In the genomic region with DNA sequence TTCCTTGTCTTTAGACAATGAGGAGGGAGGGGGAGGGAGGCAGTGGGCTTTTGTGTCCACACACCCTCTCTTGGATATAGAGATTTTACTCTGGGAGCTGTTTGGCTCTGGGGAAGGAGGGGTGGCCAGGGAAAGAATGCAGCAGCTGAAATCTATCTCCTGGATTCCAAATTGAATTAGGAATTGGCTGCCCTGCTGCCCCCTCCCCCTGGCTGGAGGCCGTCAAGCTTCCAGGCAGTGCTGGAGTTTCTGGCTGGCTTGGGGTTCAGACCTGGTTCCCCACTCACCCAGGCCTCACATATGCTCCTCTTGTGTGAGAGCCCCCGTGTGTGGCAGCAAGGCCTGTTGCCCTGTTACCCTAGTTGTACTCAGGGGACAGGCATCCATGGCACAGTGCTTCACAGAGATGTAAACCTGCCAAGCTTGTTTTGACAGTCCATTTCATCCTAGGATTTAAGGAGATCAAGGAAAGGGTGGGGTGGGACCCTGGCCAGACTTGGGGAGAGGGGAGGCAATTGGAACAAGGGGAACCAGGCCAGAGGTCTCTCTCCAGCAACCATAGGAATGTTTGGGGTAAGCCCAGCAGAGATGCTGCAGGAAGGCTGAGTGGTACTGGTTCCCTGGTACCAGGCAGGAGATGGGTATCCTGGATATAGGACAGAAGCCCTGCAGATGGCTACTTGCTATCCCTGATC, we compare ENCODE assay signal across 10 mouse cellular contexts. TPM values are rescaled to one million over a fixed set of nuclear protein-coding genes. Genes with fewer than 3 reads are reported as not detected.
DNase-seq lines count a peak whose midpoint lies in the region; ATAC-seq and TF ChIP-seq lines count a peak whose summit lies in the region.
"Had no signal": no experiment of that assay in that cellular context is flagged by ENCODE, and none has a peak within 500 bp of the region (broad histone marks: within the 10 kb centered on the region; RNA-seq: fewer than 3 reads in every experiment).

No protein-coding gene starts in this region.

- peak overlapping the region; percentile 52 for H3K27ac ChIP-seq in intestine, embryonic 14.5 days (ENCODE audit: low read depth)
- H3K27ac ChIP-seq in intestine, postnatal 0 days (ENCODE audit: low read depth, low read length): no peak overlapping the region
- peak overlapping the region; percentile 45; the same call in 1 of the 2 replicates for H3K27ac ChIP-seq in embryonic fibroblast, embryonic 13.5 days (ENCODE audit: insufficient read depth, low read length)
- H3K27ac ChIP-seq in lung, embryonic 16.5 days (ENCODE audit: low read length): peak overlapping the region; percentile 73
- H3K27ac ChIP-seq: hindbrain, embryonic 15.5 days had no signal

- no peak; the same call in 1 of the 2 replicates for TF ChIP-seq POLR2A in embryonic fibroblast, embryonic 13.5 days (IDR thresholded peaks at IDR 0.05; ENCODE audit: low read depth, low read length)

- peaks cover 25% of the 10 kb centered on the region for H3K36me3 ChIP-seq in intestine, embryonic 14.5 days (ENCODE audit: control insufficient read depth, insufficient read depth, low read length)
- H3K36me3 ChIP-seq in intestine, postnatal 0 days (ENCODE audit: control insufficient read depth, insufficient read depth): peaks cover 21% of the 10 kb centered on the region
- H3K36me3 ChIP-seq in lung, embryonic 16.5 days (ENCODE audit: control insufficient read depth, insufficient read depth, low read length): peaks cover 12% of the 10 kb centered on the region

- peak; percentile 49 to 61 for DNase-seq in cerebellum, postnatal 10 days
- no peak for DNase-seq in cerebellum, adult 11 months
- DNase-seq in intestine, embryonic 14.5 days (ENCODE audit: low spot score): no peak
- no peak for DNase-seq in frontal cortex, postnatal 10 days (ENCODE audit: low spot score in 2 of 2)
- DNase-seq in thymus, postnatal 14 days: no peak

- H3K4me1 ChIP-seq in intestine, embryonic 14.5 days (replicated peaks; ENCODE audit: control insufficient read depth, insufficient read depth, low read length): peaks cover 75% of the 10 kb centered on the region
- H3K4me1 ChIP-seq in intestine, postnatal 0 days (replicated peaks; ENCODE audit: control insufficient read depth, insufficient read depth, low read length): peaks cover 22% of the 10 kb centered on the region; the same call in 1 of the 2 replicates
- peaks cover 4% of the 10 kb centered on the region for H3K4me1 ChIP-seq in embryonic fibroblast, embryonic 13.5 days (ENCODE audit: control insufficient read depth, insufficient read depth, low read length)
- peaks cover 71% of the 10 kb centered on the region for H3K4me1 ChIP-seq in lung, embryonic 16.5 days (replicated peaks; ENCODE audit: control insufficient read depth, insufficient read depth, low read length)

- no peak overlapping the region for H3K9ac ChIP-seq in intestine, embryonic 14.5 days (ENCODE audit: low read length)
- no peak overlapping the region for H3K9ac ChIP-seq in intestine, postnatal 0 days (ENCODE audit: low read depth, low read length)
- H3K9ac ChIP-seq in lung, embryonic 16.5 days (ENCODE audit: low read length): no peak overlapping the region; the same call in 1 of the 2 replicates
- H3K9ac ChIP-seq: hindbrain, embryonic 15.5 days had no signal

- H3K4me2 ChIP-seq in intestine, embryonic 14.5 days (ENCODE audit: low read length): no peak overlapping the region
- no peak overlapping the region for H3K4me2 ChIP-seq in intestine, postnatal 0 days (replicated peaks; ENCODE audit: low read depth)
- no peak overlapping the region for H3K4me2 ChIP-seq in lung, embryonic 16.5 days (ENCODE audit: low read depth, low read length)
- H3K4me2 ChIP-seq: hindbrain, embryonic 15.5 days had no signal

- 32% methylated on average over 2 of the region's 2 CpGs for WGBS in intestine, embryonic 14.5 days
- 43% methylated on average over 2 of the region's 2 CpGs for WGBS in intestine, postnatal 0 days
- 37% methylated on average over 2 of the region's 2 CpGs for WGBS in lung, embryonic 16.5 days

- H3K27me3 ChIP-seq in intestine, embryonic 14.5 days (replicated peaks; ENCODE audit: control insufficient read depth, insufficient read depth, low read length): no peaks in the 10 kb centered on the region
- H3K27me3 ChIP-seq in intestine, postnatal 0 days (replicated peaks; ENCODE audit: control insufficient read depth, insufficient read depth, low read length): no peaks in the 10 kb centered on the region
- H3K27me3 ChIP-seq in lung, embryonic 16.5 days (ENCODE audit: control insufficient read depth, insufficient read depth, low read depth, low read length): no peaks in the 10 kb centered on the region
- H3K27me3 ChIP-seq: hindbrain, embryonic 15.5 days; Patski had no signal

- TF ChIP-seq CTCF in intestine, postnatal 0 days (IDR thresholded peaks at IDR 0.05; ENCODE audit: low read depth): no peak
- no peak for TF ChIP-seq CTCF in embryonic fibroblast, embryonic 13.5 days (IDR thresholded peaks at IDR 0.05; ENCODE audit: borderline replicate concordance, insufficient read depth, low read length)

- no peak for ATAC-seq in intestine, embryonic 14.5 days (replicated peaks; ENCODE audit: low FRiP score, low TSS enrichment, low read depth)
- no peak for ATAC-seq in intestine, postnatal 0 days
- ATAC-seq in lung, embryonic 16.5 days (ENCODE audit: low read depth): no peak; the same call in 1 of the 2 replicates
- ATAC-seq: Patski had no signal

- H3K9me3 ChIP-seq in intestine, embryonic 14.5 days (ENCODE audit: control insufficient read depth, low read length): no peaks in the 10 kb centered on the region
- no peaks in the 10 kb centered on the region for H3K9me3 ChIP-seq in intestine, postnatal 0 days (ENCODE audit: control insufficient read depth)
- no peaks in the 10 kb centered on the region for H3K9me3 ChIP-seq in lung, embryonic 16.5 days (ENCODE audit: control insufficient read depth, low read length)
- H3K9me3 ChIP-seq: hindbrain, embryonic 15.5 days had no signal

- no peak overlapping the region for H3K4me3 ChIP-seq in intestine, embryonic 14.5 days (ENCODE audit: low read depth, low read length)
- H3K4me3 ChIP-seq in intestine, postnatal 0 days (ENCODE audit: low read depth, low read length): no peak overlapping the region
- H3K4me3 ChIP-seq in embryonic fibroblast, embryonic 13.5 days (ENCODE audit: insufficient read depth, low read length): no peak overlapping the region
- no peak overlapping the region for H3K4me3 ChIP-seq in lung, embryonic 16.5 days (ENCODE audit: low read length)
- H3K4me3 ChIP-seq: hindbrain, embryonic 15.5 days had no signal

RNA-seq across cellular contexts. Expression of a gene that starts 1.4 kb away (rescaled TPM):
- polyA plus RNA-seq in intestine, embryonic 14.5 days (2014; fragmentation: Nextera tagmentation; extraction: Ambion mirVana): 1.3 and 2.0 TPM in 2 replicates
- polyA plus RNA-seq in intestine, postnatal 0 days (2015; fragmentation: Nextera tagmentation; extraction: Ambion mirVana): 1.1 and 1.2 TPM in 2 replicates
- 2.1 and 2.4 TPM in 2 replicates for polyA plus RNA-seq in embryonic fibroblast, embryonic 13.5 days (2011; ENCODE audit: insufficient read length, low read depth, missing spikeins)
- polyA plus RNA-seq in lung, embryonic 16.5 days (2015; fragmentation: Nextera tagmentation; extraction: Ambion mirVana): 1.4 TPM in 2 replicates

RNA-seq across cellular contexts. Expression of a gene that starts 12.6 kb away (rescaled TPM):
- polyA plus RNA-seq in intestine, embryonic 14.5 days (2014; fragmentation: Nextera tagmentation; extraction: Ambion mirVana): 158 and 160 TPM in 2 replicates
- polyA plus RNA-seq in intestine, postnatal 0 days (2015; fragmentation: Nextera tagmentation; extraction: Ambion mirVana): 76.1 and 79.3 TPM in 2 replicates
- 47.4 and 63.3 TPM in 2 replicates for polyA plus RNA-seq in embryonic fibroblast, embryonic 13.5 days (2011; ENCODE audit: insufficient read length, low read depth, missing spikeins)
- polyA plus RNA-seq in lung, embryonic 16.5 days (2015; fragmentation: Nextera tagmentation; extraction: Ambion mirVana): 178 and 190 TPM in 2 replicates

RNA-seq across cellular contexts. Expression of a gene that starts 33.9 kb away (rescaled TPM):
- polyA plus RNA-seq in intestine, embryonic 14.5 days (2014; fragmentation: Nextera tagmentation; extraction: Ambion mirVana): 28.5 and 31.5 TPM in 2 replicates
- 37.0 and 40.2 TPM in 2 replicates for polyA plus RNA-seq in intestine, postnatal 0 days (2015; fragmentation: Nextera tagmentation; extraction: Ambion mirVana)
- 40.2 and 41.2 TPM in 2 replicates for polyA plus RNA-seq in embryonic fibroblast, embryonic 13.5 days (2011; ENCODE audit: insufficient read length, low read depth, missing spikeins)
- polyA plus RNA-seq in lung, embryonic 16.5 days (2015; fragmentation: Nextera tagmentation; extraction: Ambion mirVana): 27.2 and 31.8 TPM in 2 replicates

RNA-seq across cellular contexts. Expression of a gene that starts 49.9 kb away (rescaled TPM):
- 220 and 222 TPM in 2 replicates for polyA plus RNA-seq in intestine, embryonic 14.5 days (2014; fragmentation: Nextera tagmentation; extraction: Ambion mirVana)
- 69.8 and 75.5 TPM in 2 replicates for polyA plus RNA-seq in intestine, postnatal 0 days (2015; fragmentation: Nextera tagmentation; extraction: Ambion mirVana)
- 64.2 and 70.2 TPM in 2 replicates for polyA plus RNA-seq in embryonic fibroblast, embryonic 13.5 days (2011; ENCODE audit: insufficient read length, low read depth, missing spikeins)
- polyA plus RNA-seq in lung, embryonic 16.5 days (2015; fragmentation: Nextera tagmentation; extraction: Ambion mirVana): 150 and 158 TPM in 2 replicates

RNA-seq across cellular contexts. Expression of a gene that starts 57.1 kb away (rescaled TPM):
- 46.5 and 48.7 TPM in 2 replicates for polyA plus RNA-seq in intestine, embryonic 14.5 days (2014; fragmentation: Nextera tagmentation; extraction: Ambion mirVana)
- 26.1 and 28.8 TPM in 2 replicates for polyA plus RNA-seq in intestine, postnatal 0 days (2015; fragmentation: Nextera tagmentation; extraction: Ambion mirVana)
- polyA plus RNA-seq in embryonic fibroblast, embryonic 13.5 days (2011; ENCODE audit: insufficient read length, low read depth, missing spikeins): 27.7 and 32.2 TPM in 2 replicates
- 65.0 and 65.2 TPM in 2 replicates for polyA plus RNA-seq in lung, embryonic 16.5 days (2015; fragmentation: Nextera tagmentation; extraction: Ambion mirVana)

Comparison
In these comparisons a context has a peak if more than half of its experiments do, and no peak if none do; other contexts are left out.
1. DNase-seq: peak in cerebellum, postnatal 10 days (2 of 2); none in cerebellum, adult 11 months (single experiment), intestine, embryonic 14.5 days (single experiment), frontal cortex, postnatal 10 days (0 of 2) and thymus, postnatal 14 days (single experiment).